Mouse (Mus musculus) heart, adult 2 months (tissue): ENCODE results near the gene Pabpc4.

Source experiments
- CTCF ChIP-seq: fragments of 200-600 bp; IDR thresholded peaks from 2 replicates; pipeline ENCODE4 v1.8.1; 2022; ENCODE audit warnings: antibody characterized with exemption, mild to moderate bottlenecking, moderate library complexity
- POLR2A ChIP-seq: fragments of 200-500 bp; IDR thresholded peaks from 2 replicates; pipeline ENCODE4 v1.6.1; 2011; ENCODE audit warnings: mild to moderate bottlenecking, low read depth, low read length, control low read depth; ENCODE audit not compliant: insufficient read depth

DNA sequence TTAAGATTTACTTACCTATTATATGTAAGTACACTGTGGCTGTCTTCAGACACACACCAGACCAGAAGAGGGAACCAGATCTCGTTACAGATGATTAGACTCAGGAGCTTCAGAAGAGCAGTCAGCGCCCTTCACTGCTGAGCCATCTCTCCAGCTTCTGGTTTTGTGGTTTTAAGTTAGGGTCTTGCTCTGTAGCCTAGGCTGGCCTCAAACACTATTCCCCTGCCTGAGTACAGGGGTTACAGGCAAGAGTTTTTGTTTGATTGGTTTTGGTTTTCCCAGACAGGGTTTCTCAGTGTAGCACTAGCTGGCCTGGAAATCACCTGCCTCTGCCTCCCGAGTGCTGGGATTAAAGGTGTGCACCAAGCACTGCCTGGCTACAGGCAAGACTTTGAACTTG, 30.2 kb downstream of the Pabpc4 start:
- TF ChIP-seq CTCF, result no peak
- TF ChIP-seq POLR2A, result no peak
